Mouse (Mus musculus) spleen, adult 2 months (tissue): ENCODE measurements around the gene Gale.

Experiments used
- CTCF ChIP-seq: fragments of 200-500 bp; IDR thresholded peaks from 2 replicates; pipeline ENCODE4 v1.5.1; 2011; ENCODE audit warnings: mild to moderate bottlenecking, inconsistent platforms; ENCODE audit not compliant: insufficient read depth, insufficient read length, insufficient replicate concordance; ENCODE audit errors: extremely low read depth
- POLR2A ChIP-seq: fragments of 200-500 bp; IDR thresholded peaks from 2 replicates; pipeline ENCODE4 v1.6.1; 2011; ENCODE audit warnings: low read depth, low read length, inconsistent platforms

GRCm38 (mm10) chr4:135918635-135919279 lies 44.8 kb upstream of the Gale start:
- TF ChIP-seq POLR2A (no peak), CTCF (no peak)
